Mouse (Mus musculus) adrenal gland, adult 2 months (tissue): ENCODE results near the gene Atp11c. TPM values are rescaled to one million over a fixed set of nuclear protein-coding genes. Genes with fewer than 3 reads are reported as not detected.
A peak's percentile ranks its signal among the peaks of the same experiment; 100 is the strongest.

ENCODE experiments used
- DNase-seq: peaks from one replicate; pipeline ENCODE4 v3.0.0; 2021
- microRNA-seq, 2 experiments: library from miRNA; unstranded; fragments of <30 nt; microRNA quantifications; one replicate each; pipeline ENCODE4 v1.2.0; 2021
- polyA plus RNA-seq: library from polyadenylated mRNA; depleted of rRNA; stranded (reverse); fragments of >200 nt; gene quantifications from 2 replicates; pipeline ENCODE4 v1.2.3, GENCODE M21; 2012; rRNA removed
- total RNA-seq, 2 experiments: library from RNA; stranded (reverse); gene quantifications; 2 replicates each; pipeline ENCODE4 v1.2.3; 2021

Atp11c gene
- total and polyA plus RNA-seq, 3 experiments: 2.0 to 15.1 (median 13.6) TPM

DNA sequence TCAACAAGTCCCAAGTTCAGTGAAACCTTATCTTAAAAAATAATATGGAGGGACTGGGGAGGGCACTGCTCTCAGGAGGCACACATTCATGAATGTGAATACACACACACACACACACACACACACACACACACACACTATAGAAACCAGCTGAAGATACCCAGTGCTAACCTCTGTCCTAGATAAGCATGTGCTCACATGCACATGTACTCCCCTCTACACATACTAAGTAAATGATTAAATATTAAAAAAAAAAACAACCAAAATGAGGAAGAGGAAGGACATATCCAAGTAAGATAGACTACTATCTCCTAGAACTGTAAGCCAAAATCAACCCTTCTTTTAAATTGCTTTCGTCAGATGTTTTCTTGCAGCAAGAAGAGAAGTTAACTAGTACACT is 205.6 kb downstream of the Atp11c start:
- no peak for DNase-seq

DNA sequence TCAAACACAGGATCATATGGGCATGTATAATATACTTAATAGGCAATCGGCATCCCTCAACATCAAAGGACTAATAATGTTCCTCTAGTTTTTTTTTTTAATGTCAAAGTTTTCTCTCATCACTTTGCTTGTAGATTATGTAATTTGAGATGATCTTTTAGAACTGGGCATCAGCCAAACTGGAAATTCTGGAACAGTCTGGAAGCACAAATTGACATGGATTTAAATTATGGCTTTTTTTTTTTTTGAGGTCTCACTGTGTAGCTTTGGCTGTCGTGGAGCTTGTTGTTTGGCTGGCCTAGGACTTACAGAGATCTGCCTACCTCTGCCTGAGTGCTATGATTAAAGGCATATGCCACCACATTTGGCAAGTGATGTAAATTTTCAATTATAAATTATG is 210.8 kb downstream of the Atp11c start:
- DNase-seq: no peak

DNA sequence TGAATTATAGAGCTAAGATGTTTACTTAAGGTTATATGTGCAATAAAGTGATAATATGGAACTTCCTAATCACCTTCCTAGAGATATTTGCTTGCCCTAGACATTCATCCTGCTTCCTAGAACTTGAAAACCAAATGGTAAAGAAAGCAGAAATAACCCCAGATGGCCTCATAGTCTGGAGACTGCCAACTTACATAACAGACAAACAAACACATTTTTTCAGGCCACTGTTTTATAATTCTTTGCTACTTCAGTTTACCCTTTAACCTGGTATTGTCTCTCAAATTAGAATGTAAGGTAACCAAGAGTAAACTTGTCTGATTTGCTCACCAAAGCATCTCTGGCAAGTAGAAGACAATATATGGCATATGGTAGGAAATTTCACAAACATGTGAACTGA is 212.1 kb downstream of the Atp11c start:
- DNase-seq: no peak

DNA sequence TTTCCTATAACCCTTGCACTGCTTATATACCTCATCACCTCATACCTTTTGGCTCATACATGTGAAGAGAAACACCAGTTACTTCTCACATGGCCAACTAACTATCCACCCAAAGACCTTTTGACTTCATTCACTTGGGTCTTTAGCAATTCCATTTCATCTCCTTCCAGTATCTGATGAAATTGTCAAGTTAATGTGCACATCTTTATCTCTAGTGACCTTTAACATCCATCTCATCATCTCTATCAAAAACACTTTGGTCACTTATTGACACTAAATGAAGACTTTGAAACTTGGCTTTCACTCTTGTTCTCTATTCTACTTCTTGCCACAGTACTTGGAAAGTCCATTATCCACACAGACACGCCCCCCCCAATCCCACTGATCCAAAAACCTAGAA is 243.8 kb downstream of the Atp11c start:
- no peak for DNase-seq

DNA sequence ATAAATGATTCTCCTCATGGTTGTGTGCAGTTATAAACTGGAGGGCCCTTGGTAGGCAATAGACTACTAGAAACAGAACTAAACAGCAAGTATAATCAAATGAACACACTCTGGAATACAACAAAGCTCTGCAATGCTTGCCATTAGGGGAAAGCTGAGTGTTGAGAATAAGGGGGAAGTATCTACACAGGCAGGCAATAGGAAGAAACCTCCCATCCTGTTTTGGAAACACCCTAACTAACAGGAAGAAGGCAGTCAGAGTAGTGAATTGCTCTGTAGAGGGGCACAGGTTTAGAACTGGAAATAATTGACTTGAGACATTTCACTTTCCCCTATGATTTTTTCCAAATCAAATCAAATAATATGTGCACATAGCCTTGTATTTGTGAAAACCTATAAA is 247.1 kb downstream of the Atp11c start:
- DNase-seq: peak; percentile 1

DNA sequence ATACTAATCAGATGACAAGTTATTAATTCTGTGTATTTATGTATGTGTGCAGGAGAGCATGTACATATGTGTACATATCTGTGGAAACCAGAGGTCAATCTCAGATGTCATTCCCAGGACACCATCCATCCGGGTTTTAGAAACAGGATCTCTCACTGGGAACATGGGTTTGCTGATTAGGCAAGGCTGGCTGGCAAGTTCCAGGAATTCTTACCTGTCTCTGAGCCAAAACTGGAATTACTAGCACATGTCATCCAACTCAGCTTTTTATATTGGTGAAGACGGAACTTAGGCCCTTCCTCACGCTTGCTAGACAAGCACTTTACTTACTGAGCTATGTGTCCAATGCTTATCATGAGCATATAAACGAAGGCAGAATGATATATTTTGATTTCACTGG is 247.5 kb downstream of the Atp11c start:
- DNase-seq: peak; percentile 4

DNA sequence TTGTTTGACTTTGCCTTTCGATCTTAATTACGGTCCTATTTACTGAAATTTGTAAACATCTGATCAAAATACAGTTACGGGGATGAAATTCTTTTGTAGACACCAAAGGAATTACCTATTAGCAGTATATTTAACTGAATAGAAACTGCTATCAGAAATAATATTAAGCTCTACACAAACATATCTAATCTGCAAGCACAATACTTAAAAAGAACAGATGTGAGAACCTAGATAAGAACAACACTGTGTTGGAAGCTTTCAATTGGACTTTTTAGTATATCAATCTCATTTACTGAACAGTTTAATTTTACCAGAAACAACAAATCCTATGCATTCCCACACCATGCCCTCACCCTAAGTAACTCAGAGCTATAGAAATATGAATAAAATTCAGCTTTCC is 262.8 kb downstream of the Atp11c start:
- no peak for DNase-seq

DNA sequence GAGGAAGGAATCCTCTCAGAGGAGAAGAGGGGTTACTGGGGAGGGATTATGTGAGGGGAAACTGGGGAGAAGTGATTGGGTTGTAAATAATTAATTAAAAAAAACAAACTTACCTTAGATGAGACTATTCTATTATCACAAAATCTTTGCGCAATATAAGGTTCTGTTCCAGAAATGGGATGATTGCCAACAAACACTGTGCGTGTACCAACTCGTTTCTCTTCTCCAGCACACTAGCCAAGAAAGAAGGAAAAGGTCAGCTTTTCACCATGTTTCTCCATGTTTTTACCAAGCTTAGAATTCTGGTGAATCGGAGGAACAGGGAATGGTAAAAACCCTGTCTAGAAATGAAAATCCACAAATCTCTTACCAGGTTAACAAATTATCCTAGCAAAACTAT is 271.2 kb downstream of the Atp11c start:
- DNase-seq: no peak

DNA sequence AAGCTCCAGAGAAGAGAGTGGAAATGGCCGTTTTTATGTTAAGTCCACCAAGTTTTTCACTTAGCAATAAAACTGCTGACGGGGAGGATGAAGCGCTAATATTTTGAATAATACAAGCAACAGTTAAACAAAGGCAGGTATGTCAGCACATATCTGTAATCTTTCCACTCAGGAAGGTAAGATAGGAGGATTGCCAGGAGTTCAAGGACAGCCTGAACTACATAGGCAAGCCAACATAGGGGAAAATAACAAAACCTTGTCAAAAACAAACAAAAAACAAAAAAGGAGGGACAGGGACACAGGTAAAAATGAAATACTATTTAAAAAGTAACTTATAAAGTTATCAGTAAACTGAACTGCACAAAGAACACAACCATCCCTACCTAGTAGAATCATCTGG is 274.8 kb downstream of the Atp11c start:
- no peak for DNase-seq

DNA sequence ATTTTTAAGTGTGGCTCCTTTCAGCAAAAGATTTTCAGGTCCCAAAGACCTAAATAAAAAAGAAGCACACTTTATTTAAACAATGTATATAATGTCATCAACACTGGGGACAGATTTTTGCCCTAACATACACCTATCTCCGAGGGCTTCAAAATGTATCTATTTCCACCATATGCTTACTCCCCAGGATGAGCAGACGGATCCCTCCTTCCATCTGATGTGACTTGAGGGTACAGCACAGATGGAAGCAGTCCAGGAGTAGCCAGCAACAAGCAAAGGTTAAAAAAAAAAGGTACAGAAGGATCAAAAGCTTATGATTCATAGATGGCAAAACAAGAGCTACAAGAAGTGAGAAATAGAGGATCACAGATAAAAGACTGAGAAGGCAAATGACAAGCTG is 300.2 kb downstream of the Atp11c start:
- DNase-seq: no peak

DNA sequence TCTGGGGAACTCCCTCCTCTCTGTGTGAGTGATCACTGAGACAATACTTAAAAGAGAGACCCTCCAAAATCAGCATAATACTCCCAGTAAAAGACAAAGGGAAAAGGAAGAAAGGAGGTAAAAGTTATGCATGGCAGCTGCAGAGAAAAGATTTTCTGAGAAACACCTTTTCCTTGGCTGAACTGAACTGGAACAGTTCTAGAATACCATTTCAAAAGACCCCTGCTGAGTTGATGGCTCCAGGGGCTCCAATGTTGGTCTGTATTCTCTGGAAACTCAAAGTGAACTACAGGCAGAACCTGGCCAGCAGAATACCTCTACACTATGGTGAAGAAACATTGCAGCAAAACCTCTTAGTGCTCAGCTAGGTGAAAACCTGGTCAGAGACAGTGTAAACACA is 337.2 kb downstream of the Atp11c start:
- no peak for DNase-seq

DNA sequence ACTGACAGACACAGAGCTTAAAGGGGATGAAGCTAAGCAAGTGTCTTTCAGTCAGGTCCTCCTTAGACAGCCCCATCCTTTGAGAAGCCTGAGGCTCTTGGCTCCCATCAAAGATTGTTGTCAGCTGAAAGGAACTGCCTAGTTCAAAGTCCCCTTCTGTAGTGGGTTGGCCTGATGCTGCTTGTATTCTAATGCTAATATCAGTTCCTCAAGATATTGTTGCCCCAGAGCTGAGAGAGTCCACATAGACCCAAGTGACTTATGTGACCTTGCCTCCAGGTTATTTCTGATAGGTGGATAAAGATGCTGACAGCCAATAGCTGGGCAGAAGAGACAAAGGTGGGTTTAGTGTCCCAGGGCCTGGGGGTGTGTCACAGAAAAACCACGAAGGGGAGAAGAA is 404.8 kb downstream of the Atp11c start:
- DNase-seq: no peak

DNA sequence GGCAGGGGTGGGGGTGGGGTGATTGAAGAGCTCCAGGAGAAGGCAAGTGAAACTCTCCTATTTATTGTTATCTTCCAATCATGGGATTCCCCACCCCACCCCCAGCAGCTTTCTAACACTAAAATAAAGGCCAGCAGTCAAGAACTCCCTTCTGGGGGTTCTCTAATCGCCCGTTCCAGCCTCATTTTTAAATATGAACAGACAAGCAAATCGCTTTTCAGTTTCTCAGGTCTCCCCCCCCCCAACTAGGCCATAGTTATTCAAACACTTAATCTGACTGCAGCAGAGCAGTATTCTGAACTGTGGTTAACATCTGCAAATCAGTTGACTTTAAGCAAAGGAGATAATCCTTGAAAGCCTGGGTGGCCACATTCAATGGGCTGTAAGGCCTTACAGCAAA is 409.9 kb downstream of the Atp11c start:
- DNase-seq: no peak

DNA sequence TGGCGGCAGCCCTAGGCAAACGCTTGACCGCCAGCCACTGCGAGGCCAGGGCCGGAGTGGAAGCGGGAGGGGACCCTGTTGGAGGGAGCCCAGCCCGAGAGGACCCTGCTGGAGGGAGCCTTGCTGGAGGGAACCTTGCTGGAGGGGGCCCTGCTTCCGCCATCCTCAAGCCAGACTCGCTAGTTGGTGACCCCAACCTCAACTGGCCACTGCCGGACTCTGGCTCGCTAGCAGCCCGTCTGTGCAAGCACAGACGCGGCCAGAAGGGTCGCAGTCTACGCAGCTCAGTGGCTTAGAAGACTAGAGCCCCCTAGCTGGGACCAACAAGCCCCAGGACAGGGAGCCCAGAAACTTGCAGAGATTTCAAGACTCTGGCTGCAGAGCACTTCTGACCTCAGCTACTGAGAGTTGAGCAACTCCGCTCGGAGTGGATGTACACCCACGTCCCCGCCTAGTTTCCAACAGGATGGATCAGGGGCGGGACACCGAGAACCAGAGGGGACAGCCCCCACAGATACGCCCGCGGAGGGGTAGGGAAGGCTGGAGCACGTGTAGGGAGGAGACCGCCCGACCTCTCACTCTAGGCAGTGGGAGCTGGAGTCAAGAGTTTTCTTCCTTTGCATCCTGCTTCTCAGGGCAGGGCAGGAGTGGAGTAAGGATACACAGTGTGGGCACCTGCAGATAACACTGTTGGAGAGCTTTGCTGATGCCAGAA is 413.6 kb downstream of the Atp11c start, which contains the start of gene Mcf2:
Gene Mcf2 (minus strand): TSS at position 346 of the 715 bp plus-strand sequence.
- DNase-seq: peak; percentile 2

DNA sequence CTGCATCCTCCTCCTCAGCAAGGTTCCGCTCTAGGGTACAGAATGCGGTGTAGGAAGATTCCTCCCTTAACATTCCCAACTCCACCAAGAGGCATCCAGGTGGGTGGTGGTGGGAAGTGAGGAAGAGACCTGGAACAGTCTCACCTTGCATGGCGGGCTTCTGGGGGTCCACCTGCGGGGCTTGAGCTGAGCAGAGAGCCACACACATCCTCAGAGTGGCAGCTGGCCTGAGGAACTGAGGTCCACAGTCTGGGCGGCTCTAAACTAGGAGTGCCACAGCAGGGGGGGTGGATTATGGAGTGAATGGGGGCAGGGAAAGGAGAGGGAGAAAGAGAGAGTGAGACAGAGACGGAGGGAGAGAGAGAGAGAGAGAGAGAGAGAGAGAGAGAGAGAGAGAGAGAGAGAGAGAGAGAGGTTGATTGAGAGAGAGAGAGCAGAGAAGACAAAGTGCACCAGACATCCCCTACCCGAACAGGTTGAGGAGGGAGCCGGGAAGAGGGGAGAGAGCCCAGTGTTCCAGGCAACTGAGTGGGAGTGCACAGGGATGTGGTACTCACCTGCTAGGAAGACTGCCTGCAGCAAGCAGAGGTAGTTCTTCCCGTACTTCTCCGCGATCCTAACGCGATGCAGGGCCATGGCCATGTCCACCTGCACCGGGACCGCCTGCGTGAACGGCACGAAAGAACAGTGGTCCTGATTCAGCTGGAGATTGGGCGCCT is 414.3 kb downstream of the Atp11c start:
- DNase-seq: no peak

Small RNA genes within 50 kb of the gene (microRNA-seq; reads per million reads assigned to microRNA genes)
- gene Mir505: 15.7 to 34.0 reads per million in 2 experiments

Other genes starting within 250 kb of the Atp11c start
- not detected for gene Gm7073, start 53.4 kb downstream of the Atp11c start, total RNA-seq
- gene Gm7073, start 53.4 kb downstream of the Atp11c start, polyA plus RNA-seq: not detected in 2 replicates